Mouse (Mus musculus): ENCODE measurements around the gene Ace.

- TF ChIP-seq CTCF (IDR thresholded peaks at IDR 0.05; ENCODE audit: control insufficient read depth, insufficient read depth, insufficient read length) (no peak), USF1 (IDR thresholded peaks at IDR 0.05; ENCODE audit: low read depth) (no peak), MYOD1 (IDR thresholded peaks at IDR 0.05; ENCODE audit: control insufficient read depth, insufficient read length, low read depth) (no peak), MAX (IDR thresholded peaks at IDR 0.05) (no peak), MYOG (IDR thresholded peaks at IDR 0.05; ENCODE audit: control insufficient read depth, extremely low read depth, insufficient read length) (no peak)
These were observed 48.7 kb downstream of the Ace start for GRCm38 (mm10) chr11:106016440-106016839.
